Mouse (Mus musculus): ENCODE data around the gene Btbd16. TPM values are rescaled to one million over a fixed set of nuclear protein-coding genes. Genes with fewer than 3 reads are reported as not detected.

Btbd16 gene
- total RNA-seq, 1 experiment from 2014 or later: 3.1 TPM

DNA sequence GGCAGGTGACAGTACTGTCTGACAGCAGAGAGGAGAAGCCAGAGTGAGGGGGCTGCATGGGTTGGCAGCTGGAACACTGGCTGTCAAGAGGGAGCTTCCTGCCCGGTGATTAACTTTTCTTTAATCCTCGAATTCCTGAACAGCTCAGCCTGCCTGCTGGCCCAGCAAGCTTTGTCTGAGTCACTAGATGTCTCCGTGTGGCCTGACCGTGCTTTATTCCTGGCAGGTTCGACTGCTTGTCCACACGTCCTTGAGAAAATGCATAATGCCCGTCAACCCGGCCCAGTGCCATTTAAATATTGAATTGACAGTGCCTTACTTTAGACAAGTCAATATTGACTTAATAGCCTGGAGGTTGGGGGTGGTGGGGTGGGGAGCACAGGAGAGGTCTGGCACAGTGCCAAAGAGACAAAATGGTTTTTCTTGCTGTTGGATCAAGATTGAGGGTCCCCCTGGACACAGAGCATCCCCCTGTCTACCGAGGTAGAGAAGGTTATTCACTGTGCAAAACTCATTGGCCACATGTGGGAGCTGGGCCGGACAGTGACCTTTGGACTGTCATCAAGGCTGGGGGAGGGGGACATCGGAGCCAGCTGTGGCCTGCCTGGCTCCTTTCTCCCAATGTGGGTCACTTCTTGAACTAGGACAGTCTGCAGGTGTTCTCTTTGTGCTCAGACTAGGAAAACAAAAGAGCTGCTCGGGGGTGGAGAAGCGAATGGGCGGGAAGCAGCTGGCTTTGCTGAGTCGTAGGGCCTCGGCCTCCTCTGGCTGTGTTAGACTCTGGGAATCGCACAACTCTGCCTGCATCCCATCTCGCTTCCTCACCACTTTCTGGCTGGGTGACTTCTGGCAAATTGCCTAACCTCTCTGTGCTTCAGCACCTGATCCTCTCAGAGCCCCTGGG is 61.3 kb downstream of the Btbd16 start:
- no peak for ATAC-seq (replicated peaks in 1 of 2; ENCODE audit: insufficient read depth in 1 of 2, low FRiP score in 2 of 2, low TSS enrichment in 1 of 2, low read depth in 1 of 2, poor library complexity in 2 of 2, severe bottlenecking in 2 of 2)

DNA sequence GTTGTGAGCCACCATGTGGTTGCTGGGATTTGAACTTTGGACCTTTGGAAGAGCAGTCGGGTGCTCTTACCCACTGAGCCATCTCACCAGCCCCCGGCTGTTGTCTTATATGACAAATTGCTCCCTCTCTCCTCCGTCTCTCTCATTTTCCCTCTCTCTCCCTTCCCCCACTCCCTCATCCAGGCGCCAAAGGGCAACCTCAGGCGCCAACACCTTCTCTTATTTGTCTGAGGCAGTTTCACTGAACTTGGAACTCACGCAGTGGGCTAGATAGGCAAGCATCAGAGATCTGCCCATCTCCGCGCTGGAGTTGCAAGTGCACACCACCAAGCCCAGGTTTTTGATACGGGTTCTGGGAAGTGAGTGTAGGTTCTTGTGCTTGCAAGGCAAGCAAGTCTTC is 62.2 kb downstream of the Btbd16 start:
- ATAC-seq (replicated peaks in 1 of 2; ENCODE audit: insufficient read depth in 1 of 2, low FRiP score in 2 of 2, low TSS enrichment in 1 of 2, low read depth in 1 of 2, poor library complexity in 2 of 2, severe bottlenecking in 2 of 2): no peak

DNA sequence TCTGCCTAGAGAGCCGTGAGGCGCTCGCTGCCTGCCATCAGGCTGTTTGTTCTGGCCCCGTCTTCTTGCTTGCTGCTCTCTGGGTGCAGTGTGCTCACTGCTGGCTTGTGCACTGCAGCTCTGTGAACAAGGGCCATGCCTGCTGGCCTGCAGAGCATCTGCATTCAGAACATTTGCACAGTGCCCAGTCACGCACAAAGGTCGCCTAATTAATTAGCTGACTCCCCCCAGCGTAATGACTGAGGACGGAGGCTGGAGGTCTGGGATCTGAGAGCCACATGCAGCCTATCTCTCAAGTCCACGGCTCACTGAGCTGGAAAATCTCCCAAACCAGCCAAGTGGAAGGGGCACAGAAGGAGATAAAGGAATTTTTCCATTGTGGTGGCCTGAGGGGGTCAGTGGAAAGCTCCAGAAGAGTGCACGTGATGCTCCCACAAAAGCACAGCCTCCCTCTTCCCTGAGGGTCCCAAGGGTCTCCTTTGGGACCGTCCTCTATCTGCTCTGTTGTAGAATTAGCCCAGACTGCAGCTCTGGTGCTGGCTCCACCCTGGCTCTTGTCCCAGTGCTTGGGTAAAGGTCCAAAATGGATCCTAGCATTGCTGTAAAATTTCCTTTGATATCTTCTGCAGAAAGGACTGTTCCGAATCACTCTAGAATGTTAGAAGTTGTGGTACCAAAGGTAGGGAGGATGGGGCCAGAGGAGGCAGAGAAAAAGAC is 64.2 kb downstream of the Btbd16 start:
- no peak for ATAC-seq (replicated peaks in 1 of 2; ENCODE audit: insufficient read depth in 1 of 2, low FRiP score in 2 of 2, low TSS enrichment in 1 of 2, low read depth in 1 of 2, poor library complexity in 2 of 2, severe bottlenecking in 2 of 2)

DNA sequence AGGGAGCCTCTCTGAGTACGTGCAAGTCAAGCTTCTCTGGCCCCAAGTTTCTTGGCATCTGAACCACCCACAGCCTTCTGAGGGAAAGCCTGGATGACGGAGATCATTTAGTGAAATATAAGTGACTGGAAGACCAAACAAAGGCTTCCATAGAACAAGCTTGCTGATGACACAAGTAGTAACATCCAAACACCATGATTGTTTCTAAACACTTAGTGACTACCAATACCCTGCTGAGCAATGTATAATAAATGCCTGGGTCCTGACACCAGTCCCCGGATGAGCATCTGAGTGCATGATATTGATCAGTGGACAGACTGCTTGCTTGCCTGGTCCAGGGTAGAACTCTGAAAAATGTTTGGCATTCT is 64.8 kb downstream of the Btbd16 start:
- no peak for ATAC-seq (replicated peaks in 1 of 2; ENCODE audit: insufficient read depth in 1 of 2, low FRiP score in 2 of 2, low TSS enrichment in 1 of 2, low read depth in 1 of 2, poor library complexity in 2 of 2, severe bottlenecking in 2 of 2)

DNA sequence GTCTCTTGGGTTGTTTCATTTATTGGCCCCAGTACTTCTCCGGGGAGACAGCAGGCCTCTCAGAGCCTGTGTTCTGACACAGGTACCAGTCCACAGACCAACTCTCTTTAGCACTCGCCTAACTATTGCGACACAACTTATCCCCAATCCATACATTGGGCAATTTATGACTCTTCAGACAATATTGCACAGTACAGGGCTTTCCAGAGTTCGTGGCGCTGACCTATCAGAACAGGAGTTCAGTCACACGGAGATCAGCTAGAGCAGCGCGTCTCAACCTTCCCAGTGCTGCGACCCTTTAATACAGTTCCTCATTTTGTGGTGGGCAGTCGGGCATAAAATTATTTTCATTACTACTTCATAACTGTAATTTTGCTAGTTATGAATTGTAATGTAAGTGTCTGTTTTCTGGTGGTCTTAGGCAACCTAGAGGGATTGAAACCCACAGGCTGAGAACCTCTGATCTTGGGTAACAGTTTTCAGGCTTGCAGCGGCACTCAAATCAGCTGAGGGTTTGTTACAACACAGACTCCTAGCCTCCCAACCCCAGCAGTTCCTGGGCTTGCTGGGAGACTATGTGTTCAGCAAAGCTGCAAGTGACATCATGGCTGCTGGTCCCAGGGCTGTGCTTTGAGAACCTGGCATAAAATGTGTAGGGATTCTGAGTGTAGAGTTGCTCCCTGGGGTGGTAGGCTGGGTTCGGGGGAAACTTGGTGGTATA is 65.7 kb downstream of the Btbd16 start:
- peak; percentile 55 to 84; a peak in 3 of 4 replicates for ATAC-seq (replicated peaks in 1 of 2; ENCODE audit: insufficient read depth in 1 of 2, low FRiP score in 2 of 2, low TSS enrichment in 1 of 2, low read depth in 1 of 2, poor library complexity in 2 of 2, severe bottlenecking in 2 of 2)

DNA sequence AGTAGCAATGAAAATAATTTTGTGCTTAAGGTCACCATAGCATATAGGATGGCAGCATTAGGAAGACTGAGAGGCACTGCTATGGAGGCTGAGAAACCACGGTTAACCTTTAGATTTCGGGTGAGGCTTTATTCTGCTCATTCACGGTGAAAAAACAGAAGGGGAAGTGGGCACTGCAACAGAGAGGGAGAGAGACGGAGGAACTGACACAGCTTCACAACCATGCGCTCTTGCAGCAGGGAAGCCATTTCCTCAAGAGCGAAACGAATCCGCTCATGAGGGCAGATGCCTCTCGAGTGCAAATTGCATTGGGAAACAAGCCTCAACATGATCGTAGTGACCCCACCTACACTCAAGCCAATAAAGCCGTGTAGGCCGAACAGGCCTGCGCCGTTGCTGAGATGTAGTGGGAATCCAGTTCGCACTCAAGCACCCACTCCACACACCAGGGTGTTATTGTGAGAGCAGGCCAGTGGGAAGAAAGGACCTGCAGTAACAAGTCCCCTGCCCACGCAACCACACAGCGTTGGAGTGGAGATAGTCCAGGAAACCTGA is 73.4 kb downstream of the Btbd16 start:
- peak; percentile 56 to 84; a peak in 3 of 4 replicates for ATAC-seq (replicated peaks in 1 of 2; ENCODE audit: insufficient read depth in 1 of 2, low FRiP score in 2 of 2, low TSS enrichment in 1 of 2, low read depth in 1 of 2, poor library complexity in 2 of 2, severe bottlenecking in 2 of 2)

DNA sequence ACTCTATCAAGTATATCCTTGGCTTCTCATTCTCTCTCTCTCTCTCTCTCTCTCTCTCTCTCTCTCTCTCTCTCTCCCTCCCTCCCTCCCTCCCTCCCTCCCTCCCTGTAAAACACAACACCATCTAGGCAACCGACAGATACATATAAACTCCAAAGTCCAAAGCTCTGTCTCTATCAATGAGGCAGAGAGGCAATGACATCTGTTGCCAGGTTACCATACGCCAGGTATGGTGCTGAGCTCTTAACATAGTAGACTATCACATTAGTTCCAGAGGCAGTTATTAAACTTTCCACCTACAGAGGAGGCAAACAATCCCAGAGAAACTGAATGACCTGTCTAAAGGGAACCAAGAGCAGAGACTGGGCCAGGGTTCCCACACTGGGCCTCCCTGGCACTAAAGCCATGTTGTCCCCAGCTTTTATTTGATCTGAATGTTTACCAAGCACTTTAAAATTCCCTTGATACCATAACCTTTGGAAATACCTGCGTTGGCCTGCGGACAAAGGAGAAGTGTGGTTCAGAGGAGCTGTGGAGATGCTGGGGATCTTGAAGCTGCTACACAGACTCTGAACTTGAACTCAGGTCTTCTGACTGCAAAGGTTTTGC is 80.9 kb downstream of the Btbd16 start:
- ATAC-seq (replicated peaks in 1 of 2; ENCODE audit: insufficient read depth in 1 of 2, low FRiP score in 2 of 2, low TSS enrichment in 1 of 2, low read depth in 1 of 2, poor library complexity in 2 of 2, severe bottlenecking in 2 of 2): no peak

DNA sequence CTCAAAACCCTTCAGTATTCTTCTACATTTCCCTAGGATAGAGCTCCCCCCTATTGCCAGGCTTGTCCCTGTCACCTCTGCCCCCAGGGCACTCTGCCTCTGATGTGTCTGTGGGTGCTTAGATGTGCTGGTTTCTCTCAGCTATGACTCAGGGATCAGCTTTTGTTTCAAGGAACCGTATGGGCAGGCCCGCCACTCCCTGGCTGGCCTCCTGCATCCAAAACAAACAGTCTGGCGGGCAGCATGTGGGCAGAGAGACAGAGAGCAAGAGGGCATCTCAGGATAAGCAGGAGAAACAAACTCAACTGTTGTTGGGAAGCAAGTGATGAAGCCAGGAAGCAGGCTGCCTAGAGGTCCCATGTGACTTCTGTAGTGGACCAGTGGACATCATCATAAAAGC is 81.8 kb downstream of the Btbd16 start:
- no peak for ATAC-seq (replicated peaks in 1 of 2; ENCODE audit: insufficient read depth in 1 of 2, low FRiP score in 2 of 2, low TSS enrichment in 1 of 2, low read depth in 1 of 2, poor library complexity in 2 of 2, severe bottlenecking in 2 of 2)

DNA sequence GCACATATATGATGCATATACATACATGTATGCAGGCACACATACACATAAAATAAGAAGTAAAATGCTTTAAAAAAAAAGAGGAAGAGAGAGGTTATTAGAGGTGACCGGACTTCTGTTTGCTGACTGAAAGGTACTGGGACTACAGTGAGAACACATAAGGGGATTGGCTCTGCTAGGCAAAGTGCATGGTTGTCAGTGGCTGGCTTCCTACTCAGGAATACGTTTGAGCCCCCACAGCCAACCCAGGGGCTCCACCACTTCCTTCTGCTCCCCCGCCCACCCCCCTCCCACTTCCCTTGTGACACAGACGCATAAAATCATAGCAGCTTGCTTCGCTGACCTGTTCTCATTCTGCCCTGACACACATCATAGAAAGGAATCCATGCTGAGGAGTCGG is 84.1 kb downstream of the Btbd16 start:
- ATAC-seq (replicated peaks in 1 of 2; ENCODE audit: insufficient read depth in 1 of 2, low FRiP score in 2 of 2, low TSS enrichment in 1 of 2, low read depth in 1 of 2, poor library complexity in 2 of 2, severe bottlenecking in 2 of 2): peak; percentile 95

DNA sequence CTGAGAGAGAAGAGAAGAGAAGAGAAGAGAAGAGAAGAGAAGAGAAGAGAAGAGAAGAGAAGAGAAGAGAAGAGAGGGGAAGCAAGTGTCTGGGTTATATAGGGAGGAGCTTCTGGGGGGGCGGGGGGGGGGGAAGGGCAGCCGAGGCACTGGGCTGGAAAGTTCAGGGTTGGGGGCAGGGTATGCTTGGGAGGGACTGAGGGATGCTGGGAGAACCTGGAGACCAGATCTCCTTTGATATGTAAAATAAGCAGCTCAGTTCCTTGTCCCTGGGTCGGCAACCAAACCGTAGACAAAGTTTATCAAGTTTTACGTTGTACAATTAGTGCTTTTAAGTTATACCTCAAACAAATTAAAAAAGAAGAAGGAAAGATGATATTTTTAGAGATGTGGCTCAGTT is 86.1 kb downstream of the Btbd16 start:
- no peak for ATAC-seq (replicated peaks in 1 of 2; ENCODE audit: insufficient read depth in 1 of 2, low FRiP score in 2 of 2, low TSS enrichment in 1 of 2, low read depth in 1 of 2, poor library complexity in 2 of 2, severe bottlenecking in 2 of 2)

DNA sequence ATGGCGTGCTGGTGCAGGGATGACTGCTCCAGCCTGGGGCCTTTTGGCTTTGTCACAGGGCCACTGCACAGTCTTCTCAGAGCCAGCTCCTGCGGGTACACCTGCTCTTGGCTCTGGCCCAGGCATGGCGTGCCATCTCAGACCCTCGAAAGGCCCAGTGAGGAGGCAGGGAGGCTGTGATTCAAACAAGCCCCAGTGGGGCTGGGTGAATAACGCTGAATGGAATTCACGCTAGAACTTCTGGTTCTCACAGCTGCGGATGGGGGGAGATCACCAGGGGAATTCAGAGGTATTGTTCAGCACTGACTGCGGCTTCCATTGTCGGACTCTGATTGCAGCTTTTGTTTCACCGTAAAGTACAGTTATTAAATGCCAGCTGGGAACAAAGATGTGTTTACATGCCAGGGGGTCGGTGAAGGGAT is 86.9 kb downstream of the Btbd16 start:
- ATAC-seq (replicated peaks in 1 of 2; ENCODE audit: insufficient read depth in 1 of 2, low FRiP score in 2 of 2, low TSS enrichment in 1 of 2, low read depth in 1 of 2, poor library complexity in 2 of 2, severe bottlenecking in 2 of 2): no peak

DNA sequence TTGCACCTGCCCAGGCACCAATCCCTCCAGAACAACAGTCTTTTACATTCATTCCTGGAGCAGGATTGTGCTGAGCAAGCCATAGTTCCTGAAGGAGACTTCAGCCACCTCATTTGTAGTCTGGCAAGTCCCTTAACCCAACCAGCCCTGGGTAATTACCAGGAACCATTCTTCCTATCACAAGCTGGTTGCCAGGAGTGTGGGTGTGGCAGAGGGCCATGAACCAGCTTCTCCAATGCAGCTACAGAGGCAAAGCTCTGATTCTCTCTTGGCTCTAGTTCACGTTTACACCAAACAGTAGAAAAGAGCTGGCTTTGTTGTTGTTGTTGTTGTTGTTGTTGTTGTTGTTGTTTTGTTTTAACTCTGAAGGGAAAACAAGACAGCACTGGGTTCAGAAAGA is 88.6 kb downstream of the Btbd16 start:
- ATAC-seq (replicated peaks in 1 of 2; ENCODE audit: insufficient read depth in 1 of 2, low FRiP score in 2 of 2, low TSS enrichment in 1 of 2, low read depth in 1 of 2, poor library complexity in 2 of 2, severe bottlenecking in 2 of 2): no peak

DNA sequence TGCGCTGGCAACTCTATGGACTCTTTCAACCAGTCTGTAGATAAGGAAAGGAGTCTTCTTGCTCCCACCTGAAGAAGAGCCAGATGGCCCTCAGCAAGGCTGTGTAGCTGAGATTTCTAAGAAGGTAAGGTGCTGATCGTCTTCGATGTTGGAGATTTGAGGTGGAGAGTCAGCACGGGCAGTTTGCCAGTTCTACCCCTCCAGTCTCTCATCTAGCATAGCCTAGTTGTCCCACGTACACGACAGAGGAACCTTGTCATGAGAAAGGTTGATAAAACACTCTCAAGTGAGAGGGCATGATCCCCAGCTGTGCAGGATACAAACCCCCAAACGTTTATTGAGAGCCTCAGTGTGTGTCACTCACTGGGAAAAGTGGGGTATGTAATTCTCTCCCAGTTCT is 90.8 kb downstream of the Btbd16 start:
- no peak for ATAC-seq (replicated peaks in 1 of 2; ENCODE audit: insufficient read depth in 1 of 2, low FRiP score in 2 of 2, low TSS enrichment in 1 of 2, low read depth in 1 of 2, poor library complexity in 2 of 2, severe bottlenecking in 2 of 2)

DNA sequence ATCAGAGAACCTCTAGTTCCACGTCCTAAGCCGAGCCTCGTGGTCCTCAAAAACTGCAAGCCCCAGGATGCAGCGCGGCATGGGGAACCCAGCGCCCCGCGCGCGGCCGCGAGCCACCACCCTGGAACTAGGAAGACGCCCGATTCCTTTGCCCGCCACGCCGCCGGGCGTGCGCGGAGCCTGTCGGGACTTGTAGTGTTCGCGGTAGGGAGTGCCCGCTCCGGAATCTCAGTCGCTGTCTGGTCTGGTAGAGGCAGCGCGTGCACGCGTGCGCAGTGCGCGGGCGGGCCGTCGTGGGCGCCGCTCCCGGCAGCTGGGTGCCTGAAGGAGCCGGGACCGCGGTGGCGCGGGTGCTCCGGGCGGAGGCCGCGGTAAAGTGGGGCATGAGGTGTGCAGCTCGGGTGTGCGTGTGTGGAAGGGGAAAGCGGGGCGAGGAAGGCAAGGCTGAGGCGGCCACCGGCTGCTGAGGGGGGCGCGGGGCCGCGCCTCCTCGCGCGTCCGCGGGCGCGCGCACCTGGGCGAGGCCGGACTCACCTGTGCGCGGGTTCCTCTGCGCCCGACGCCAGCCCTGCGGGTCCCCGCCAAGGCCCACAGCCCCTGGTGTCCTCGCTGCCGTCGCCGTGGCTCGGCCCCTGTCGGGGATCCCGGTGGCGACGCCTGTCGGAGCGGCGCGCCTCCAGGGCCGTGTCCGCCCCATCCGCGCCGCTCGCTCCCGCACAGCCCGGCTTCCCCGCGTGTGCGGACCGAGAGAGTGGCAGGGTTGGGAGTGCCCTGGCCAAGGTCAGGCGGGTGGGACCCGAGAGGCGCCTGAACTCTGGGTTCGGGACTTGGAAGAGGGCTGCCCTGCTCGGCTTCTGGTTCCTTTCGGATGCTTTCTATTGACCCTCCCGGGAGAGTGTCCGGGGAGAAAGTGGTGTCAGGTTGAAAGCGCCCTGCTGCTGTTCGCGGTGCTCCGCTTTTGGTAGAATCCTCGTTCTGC is 92.0 kb downstream of the Btbd16 start, which contains the start of gene Plekha1:
Plekha1 (plus strand) TSS at position 144 of the 979 bp plus-strand sequence.
- peak; percentile 99 for ATAC-seq (replicated peaks in 1 of 2; ENCODE audit: insufficient read depth in 1 of 2, low FRiP score in 2 of 2, low TSS enrichment in 1 of 2, low read depth in 1 of 2, poor library complexity in 2 of 2, severe bottlenecking in 2 of 2)

DNA sequence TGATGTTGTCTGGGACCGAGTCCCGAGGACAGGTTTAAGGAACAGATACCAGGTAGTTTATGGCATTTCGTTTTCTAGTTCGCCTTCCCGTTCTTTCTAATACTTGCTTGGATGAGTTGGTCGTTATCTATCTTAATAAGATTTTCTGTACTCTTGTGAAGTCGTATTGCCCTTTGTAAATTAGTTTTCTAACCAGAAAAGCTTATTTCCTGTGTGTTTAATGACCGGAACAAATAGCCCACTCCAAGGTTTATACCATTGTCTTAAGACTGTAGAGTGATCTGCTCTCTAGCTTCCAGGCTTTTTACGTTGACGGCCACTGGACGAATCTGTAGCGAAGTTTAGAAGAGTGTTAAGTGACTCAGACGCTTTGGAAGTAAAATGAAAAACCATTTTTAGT is 92.8 kb downstream of the Btbd16 start:
- ATAC-seq (replicated peaks in 1 of 2; ENCODE audit: insufficient read depth in 1 of 2, low FRiP score in 2 of 2, low TSS enrichment in 1 of 2, low read depth in 1 of 2, poor library complexity in 2 of 2, severe bottlenecking in 2 of 2): no peak

DNA sequence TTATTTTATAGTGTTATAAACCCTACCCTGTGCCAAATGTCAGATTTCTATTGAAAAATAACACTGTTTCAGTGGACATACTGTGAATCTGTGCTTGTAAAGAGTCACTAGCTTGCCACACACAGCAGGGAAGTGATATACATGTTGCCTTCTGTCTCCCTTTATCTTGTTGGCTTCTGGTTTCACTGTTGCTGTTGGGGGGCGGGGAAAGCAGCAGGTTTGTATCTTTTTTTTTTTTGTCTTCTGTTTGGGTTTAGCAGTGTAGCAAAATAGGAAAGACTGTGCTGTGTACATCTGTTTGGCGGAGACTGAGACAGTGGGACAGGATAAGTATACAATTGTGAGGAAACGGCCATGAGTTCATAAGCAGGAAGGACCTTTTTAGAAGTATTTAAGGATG is 93.4 kb downstream of the Btbd16 start:
- ATAC-seq (replicated peaks in 1 of 2; ENCODE audit: insufficient read depth in 1 of 2, low FRiP score in 2 of 2, low TSS enrichment in 1 of 2, low read depth in 1 of 2, poor library complexity in 2 of 2, severe bottlenecking in 2 of 2): no peak

Measured in hematopoietic stem cell, adult 5-6 weeks (primary cell).